Mouse (Mus musculus): ENCODE data around the gene Wdr77.

DNA sequence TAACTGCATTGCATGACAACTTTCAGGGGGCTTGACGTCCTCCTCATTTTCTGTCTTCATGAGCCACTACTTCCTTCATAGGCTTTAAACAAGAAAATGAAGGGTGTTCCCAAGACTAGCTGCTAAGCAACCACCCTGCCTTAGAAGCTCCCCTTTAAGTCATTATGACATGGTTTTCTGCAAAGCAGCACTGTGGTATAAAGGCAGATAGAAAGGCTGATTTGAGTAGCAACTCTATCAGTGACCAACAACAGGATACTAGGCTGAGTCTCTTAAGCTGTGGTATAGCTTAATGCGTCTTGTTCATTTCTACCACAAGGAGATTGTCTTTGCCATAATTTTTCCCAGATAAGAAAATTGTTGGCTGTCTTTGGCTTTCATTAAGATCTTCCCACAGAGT is 55.4 kb downstream of the Wdr77 start, which contains the start of gene Pifo:
- TF ChIP-seq CTCF (IDR thresholded peaks at IDR 0.05; ENCODE audit: low read depth, low read length) (no peak), GATA1 (IDR thresholded peaks at IDR 0.05; ENCODE audit: borderline replicate concordance, low read length) (no peak), POLR2AphosphoS5 (IDR thresholded peaks at IDR 0.05; ENCODE audit: insufficient replicate concordance, low read depth, low read length) (no peak), GATA2 (IDR thresholded peaks at IDR 0.05; ENCODE audit: borderline replicate concordance, low read depth, low read length) (no peak)
